Mouse (Mus musculus) forebrain, embryonic 11.5 days (tissue): ENCODE data around the gene Fam217b. TPM values are rescaled to one million over a fixed set of nuclear protein-coding genes. Genes with fewer than 3 reads are reported as not detected.

Source experiments
- ATAC-seq: fragments of 200-750 bp; cut with Nextera tagmentation; replicated peaks from 2 replicates; pipeline ENCODE4 v1.8.0; 2017; ENCODE audit warnings: moderate TSS enrichment; ENCODE audit not compliant: low FRiP score
- DNase-seq: peaks from one replicate; pipeline ENCODE4 v3.0.0-alpha.2; 2017; ENCODE audit warnings: low spot score
- H3K27ac ChIP-seq: fragments of 300-500 bp; sonication (generic); 2 replicates; pipeline ENCODE4 v1.5.1; 2014; ENCODE audit warnings: low read depth, low read length
- H3K27me3 ChIP-seq: fragments of 300-500 bp; sonication (generic); 2 replicates; pipeline ENCODE4 v1.6.1; 2014; ENCODE audit warnings: mild to moderate bottlenecking, low read length, mixed read lengths; ENCODE audit not compliant: control insufficient read depth, insufficient read depth
- H3K36me3 ChIP-seq: fragments of 300-500 bp; sonication (generic); 2 replicates; pipeline ENCODE4 v1.6.1; 2014; ENCODE audit warnings: mild to moderate bottlenecking, low read length, moderate library complexity, mixed read lengths; ENCODE audit not compliant: control insufficient read depth, insufficient read depth
- H3K4me1 ChIP-seq: fragments of 300-500 bp; sonication (generic); replicated peaks from 2 replicates; pipeline ENCODE4 v1.6.1; 2014; ENCODE audit warnings: low read length, mixed read lengths; ENCODE audit not compliant: control insufficient read depth, insufficient read depth
- H3K4me2 ChIP-seq: fragments of 300-500 bp; sonication (generic); 2 replicates; pipeline ENCODE4 v1.6.1; 2014; ENCODE audit warnings: low read depth, mild to moderate bottlenecking, low read length, moderate library complexity, mixed read lengths; ENCODE audit not compliant: severe bottlenecking
- H3K4me3 ChIP-seq: fragments of 300-500 bp; sonication (generic); 2 replicates; pipeline ENCODE4 v1.5.1; 2014; ENCODE audit warnings: low read depth, low read length
- H3K9ac ChIP-seq: fragments of 300-500 bp; sonication (generic); 2 replicates; pipeline ENCODE4 v1.6.1; 2014; ENCODE audit warnings: low read length
- H3K9me3 ChIP-seq: fragments of 300-500 bp; sonication (generic); 2 replicates; pipeline ENCODE4 v1.6.1; 2016; ENCODE audit warnings: low read length, mixed read lengths; ENCODE audit not compliant: control insufficient read depth
- WGBS: fragments of 180-500 bp; shearing (Covaris S2); extraction: QIAGEN DNeasy Blood & Tissue Kit; methylation state at CpG from one replicate; pipeline ENCODE4 v1.1.7; 2014; 5-methylcytosine and 5-hydroxymethylcytosine counted together
- polyA plus RNA-seq: library from polyadenylated mRNA; unstranded; fragments of >200 nt; fragmentation: Nextera tagmentation; extraction: Ambion mirVana; gene quantifications from 2 replicates; pipeline ENCODE4 v1.2.1, GENCODE M21; 2014

Gene Fam217b
- polyA plus RNA-seq, 1 experiment from 2014 or later, result 2.0 TPM

DNA sequence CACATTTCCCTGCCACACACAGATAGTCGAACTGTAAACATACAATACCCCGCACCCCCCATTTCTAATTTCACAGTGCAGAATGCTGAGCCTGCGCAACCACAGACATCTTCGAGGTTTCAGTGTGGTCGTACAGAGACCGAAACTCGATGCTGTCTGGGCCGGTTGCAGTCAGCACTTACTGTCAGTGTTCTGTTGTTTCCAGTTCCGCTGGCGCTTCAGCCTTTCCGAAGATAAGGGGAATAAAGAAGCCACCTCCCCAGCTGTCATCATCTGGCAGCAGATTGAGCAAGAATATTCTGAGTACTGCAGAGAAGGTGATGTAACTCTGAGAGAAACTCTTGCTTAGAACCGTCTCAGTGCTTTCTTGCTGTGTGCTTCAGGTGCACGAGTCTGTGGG is 2.1 kb downstream of the Fam217b start:
- Histone ChIP-seq H3K9ac (no peak overlapping the region), H3K4me1 (peaks cover 5% of the 10 kb centered on the region; the same call in 1 of the 2 replicates), H3K4me2 (no peak overlapping the region), H3K4me3 (no peak overlapping the region), H3K27me3 (peaks cover 14% of the 10 kb centered on the region), H3K27ac (no peak overlapping the region), H3K36me3 (no peaks in the 10 kb centered on the region), H3K9me3 (no peaks in the 10 kb centered on the region)
- 78% methylated on average over 13 of the region's 13 CpGs for WGBS
- no peak for ATAC-seq
- DNase-seq, result no peak

DNA sequence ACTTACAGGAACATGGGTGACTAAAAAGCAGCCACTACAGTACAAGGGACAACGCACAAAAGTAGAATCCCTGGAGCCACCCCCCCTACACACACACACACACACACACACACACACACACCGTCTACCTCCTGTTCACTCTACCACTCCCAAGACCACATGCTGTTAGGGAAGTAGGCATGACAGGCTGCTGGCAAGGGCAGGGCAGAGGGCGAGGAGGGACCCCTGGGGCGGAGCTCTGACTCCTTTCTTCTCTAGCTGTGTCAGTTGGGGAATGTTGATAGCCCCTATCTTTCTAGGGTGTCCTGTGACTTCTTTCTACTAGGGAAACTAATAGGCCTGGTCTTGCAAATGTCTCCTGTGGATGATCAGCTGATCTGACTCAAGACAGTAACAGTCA is 2.6 kb downstream of the Fam217b start:
- no peak for ATAC-seq
- WGBS, result 73% methylated on average over 4 of the region's 4 CpGs
- Histone ChIP-seq H3K9ac (no peak overlapping the region), H3K27me3 (peaks cover 14% of the 10 kb centered on the region), H3K4me1 (peaks cover 5% of the 10 kb centered on the region; the same call in 1 of the 2 replicates), H3K27ac (no peak overlapping the region), H3K9me3 (no peaks in the 10 kb centered on the region), H3K36me3 (no peaks in the 10 kb centered on the region), H3K4me2 (no peak overlapping the region), H3K4me3 (no peak overlapping the region)
- DNase-seq, result no peak

DNA sequence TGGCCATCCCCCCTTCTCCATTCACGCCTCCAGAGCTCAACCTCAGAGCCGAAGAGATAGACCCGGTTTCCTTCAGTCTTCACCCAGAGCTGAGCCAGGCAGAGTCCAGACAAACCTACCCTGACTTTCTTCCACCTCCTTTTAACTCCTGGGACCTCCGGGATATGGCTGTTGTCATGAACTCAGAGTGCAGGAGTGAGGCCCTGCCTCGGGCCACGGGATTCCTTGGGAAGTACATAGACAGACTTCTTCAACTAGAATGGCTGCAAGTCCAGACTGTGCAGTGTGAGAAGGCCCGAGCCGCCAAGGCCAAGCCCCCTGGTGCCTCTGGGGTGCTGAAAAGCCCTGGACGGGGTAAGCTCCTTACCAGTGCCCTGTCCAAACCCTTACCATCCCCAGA is 6.3 kb downstream of the Fam217b start:
- Histone ChIP-seq H3K4me2 (no peak overlapping the region), H3K9ac (no peak overlapping the region), H3K4me1 (no peaks in the 10 kb centered on the region), H3K27me3 (no peaks in the 10 kb centered on the region), H3K27ac (no peak overlapping the region), H3K4me3 (no peak overlapping the region), H3K9me3 (no peaks in the 10 kb centered on the region), H3K36me3 (no peaks in the 10 kb centered on the region)
- no peak for DNase-seq
- WGBS, result 87% methylated on average over 9 of the region's 9 CpGs
- ATAC-seq, result no peak

DNA sequence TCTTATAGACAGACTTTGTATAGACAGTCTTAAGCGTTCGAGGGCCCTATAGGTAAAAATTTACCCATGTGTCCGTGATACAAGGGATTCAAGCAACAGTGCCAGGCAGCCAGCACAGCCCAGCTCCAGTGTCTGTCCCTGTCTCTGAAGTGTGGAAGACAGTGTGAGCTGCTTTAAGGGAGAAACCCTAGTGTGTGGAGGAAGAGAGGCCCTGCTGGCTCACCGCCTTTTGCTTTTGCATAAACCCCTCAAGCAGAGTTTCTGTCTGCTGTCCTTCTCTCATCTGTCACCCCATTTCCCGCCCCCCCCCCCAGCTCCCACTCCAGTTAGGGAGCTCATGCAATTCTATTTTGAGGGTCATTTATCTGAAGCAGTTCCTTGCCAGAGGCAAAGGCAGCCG is 7.3 kb downstream of the Fam217b start:
- no peak overlapping the region for H3K9ac ChIP-seq
- DNase-seq, result no peak
- H3K27ac ChIP-seq, result no peak overlapping the region
- H3K4me1 ChIP-seq, result no peaks in the 10 kb centered on the region
- no peaks in the 10 kb centered on the region for H3K27me3 ChIP-seq
- H3K9me3 ChIP-seq, result no peaks in the 10 kb centered on the region
- no peak for ATAC-seq
- H3K4me2 ChIP-seq, result no peak overlapping the region
- 61% methylated on average over 6 of the region's 6 CpGs for WGBS
- no peak overlapping the region for H3K4me3 ChIP-seq
- H3K36me3 ChIP-seq, result no peaks in the 10 kb centered on the region

DNA sequence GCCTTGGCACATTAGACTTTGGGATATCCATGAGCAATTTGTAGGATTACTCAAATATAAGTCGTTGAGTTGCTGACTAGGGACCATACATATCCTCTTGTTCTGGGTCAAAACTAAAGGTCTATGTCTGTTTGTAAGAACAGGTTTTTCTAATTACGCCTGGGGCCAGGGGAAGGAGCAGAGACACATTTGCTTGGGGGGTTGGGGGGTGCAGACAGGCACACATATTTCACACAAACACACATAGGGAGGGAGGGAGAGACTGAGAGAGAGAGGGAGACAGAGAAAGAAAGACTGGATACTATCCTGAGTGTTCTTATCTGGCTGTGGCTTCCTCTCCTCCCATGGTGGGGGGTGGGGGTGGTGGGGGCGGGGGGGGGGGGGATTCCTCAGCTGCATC is 7.9 kb downstream of the Fam217b start:
- Histone ChIP-seq H3K4me2 (no peak overlapping the region), H3K27me3 (no peaks in the 10 kb centered on the region), H3K36me3 (no peaks in the 10 kb centered on the region), H3K27ac (no peak overlapping the region), H3K4me1 (no peaks in the 10 kb centered on the region), H3K4me3 (no peak overlapping the region), H3K9ac (no peak overlapping the region), H3K9me3 (no peaks in the 10 kb centered on the region)
- DNase-seq (no peak), ATAC-seq (no peak)
- 74% methylated on average over 2 of the region's 3 CpGs for WGBS

DNA sequence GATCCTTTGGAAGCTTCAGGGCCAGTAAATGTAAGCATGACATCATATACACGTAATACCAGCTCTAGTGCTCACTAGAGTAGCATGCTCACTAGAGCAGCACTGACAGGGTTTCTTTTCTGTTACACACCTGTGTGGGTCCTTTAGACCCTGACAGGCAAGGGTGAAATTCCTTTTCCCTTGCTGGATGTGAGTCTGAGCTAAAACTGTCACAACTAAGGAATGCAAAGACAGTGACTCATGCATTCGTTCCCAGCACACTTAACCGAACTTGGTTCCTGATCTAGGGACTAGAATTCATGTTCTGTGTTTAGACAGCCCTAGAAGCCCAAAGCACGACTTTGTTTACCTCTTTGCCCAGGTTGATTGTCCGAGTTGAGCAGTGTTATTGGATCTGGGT is 8.9 kb downstream of the Fam217b start:
- H3K27ac ChIP-seq, result no peak overlapping the region
- no peak for ATAC-seq
- 80% methylated on average over 5 of the region's 5 CpGs for WGBS

DNA sequence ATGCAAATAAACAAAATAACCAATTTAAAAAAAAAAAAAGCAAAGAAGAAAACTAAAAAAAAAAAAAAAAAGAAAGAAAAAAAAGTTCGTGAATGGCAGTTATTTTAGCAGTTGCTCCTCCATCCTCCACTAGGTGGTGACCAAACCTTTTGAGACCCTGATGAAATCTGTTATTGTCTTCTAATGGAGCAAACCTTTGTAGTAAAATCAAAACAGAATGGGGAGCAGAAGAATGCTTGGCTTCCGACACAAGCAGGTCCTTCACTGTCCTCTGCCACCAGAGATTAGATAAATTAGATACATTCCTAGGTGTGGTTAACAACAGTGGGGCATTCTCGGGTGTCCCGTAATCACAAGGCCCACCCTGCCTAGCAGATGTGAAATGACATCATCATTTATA is 11.9 kb downstream of the Fam217b start:
- H3K4me2 ChIP-seq, result no peak overlapping the region
- no peaks in the 10 kb centered on the region for H3K36me3 ChIP-seq
- no peak for DNase-seq
- no peaks in the 10 kb centered on the region for H3K4me1 ChIP-seq
- 57% methylated on average over 4 of the region's 4 CpGs for WGBS
- H3K27me3 ChIP-seq, result no peaks in the 10 kb centered on the region
- H3K9ac ChIP-seq, result no peak overlapping the region
- H3K9me3 ChIP-seq, result no peaks in the 10 kb centered on the region
- no peak overlapping the region for H3K27ac ChIP-seq
- ATAC-seq, result no peak
- H3K4me3 ChIP-seq, result no peak overlapping the region

More for the DNA sequence above, 8.9 kb downstream of the Fam217b start:
- no peaks in the 10 kb centered on the region for H3K9me3 ChIP-seq
- no peaks in the 10 kb centered on the region for H3K27me3 ChIP-seq
- no peak for DNase-seq
- H3K4me1 ChIP-seq, result no peaks in the 10 kb centered on the region
- H3K9ac ChIP-seq, result no peak overlapping the region
- no peak overlapping the region for H3K4me3 ChIP-seq
- no peaks in the 10 kb centered on the region for H3K36me3 ChIP-seq
- H3K4me2 ChIP-seq, result no peak overlapping the region

DNA sequence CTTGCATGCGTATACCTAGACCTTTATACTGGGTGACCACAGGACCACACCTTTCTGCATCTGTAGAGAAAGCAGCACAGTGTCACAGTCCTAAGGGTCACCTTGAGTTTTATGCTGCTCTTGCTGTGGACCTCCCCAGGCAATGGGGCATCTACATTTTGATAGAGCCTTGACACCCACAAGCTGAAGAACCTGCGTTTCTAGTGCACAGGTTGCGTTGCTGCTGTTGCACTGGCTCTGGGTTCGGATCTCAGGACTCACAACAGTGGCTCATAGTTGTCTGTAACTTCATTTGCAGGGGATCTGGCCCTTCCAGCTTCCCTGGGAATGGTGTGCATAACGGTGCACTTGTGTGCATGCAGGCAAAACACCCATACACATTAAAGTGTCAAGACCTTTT is 12.9 kb downstream of the Fam217b start:
- Histone ChIP-seq H3K4me3 (no peak overlapping the region), H3K4me2 (no peak overlapping the region), H3K4me1 (no peaks in the 10 kb centered on the region), H3K9ac (no peak overlapping the region), H3K9me3 (no peaks in the 10 kb centered on the region), H3K27me3 (no peaks in the 10 kb centered on the region), H3K27ac (no peak overlapping the region), H3K36me3 (no peaks in the 10 kb centered on the region)
- ATAC-seq (no peak), DNase-seq (no peak)
- WGBS, result 87% methylated on average over 5 of the region's 5 CpGs

DNA sequence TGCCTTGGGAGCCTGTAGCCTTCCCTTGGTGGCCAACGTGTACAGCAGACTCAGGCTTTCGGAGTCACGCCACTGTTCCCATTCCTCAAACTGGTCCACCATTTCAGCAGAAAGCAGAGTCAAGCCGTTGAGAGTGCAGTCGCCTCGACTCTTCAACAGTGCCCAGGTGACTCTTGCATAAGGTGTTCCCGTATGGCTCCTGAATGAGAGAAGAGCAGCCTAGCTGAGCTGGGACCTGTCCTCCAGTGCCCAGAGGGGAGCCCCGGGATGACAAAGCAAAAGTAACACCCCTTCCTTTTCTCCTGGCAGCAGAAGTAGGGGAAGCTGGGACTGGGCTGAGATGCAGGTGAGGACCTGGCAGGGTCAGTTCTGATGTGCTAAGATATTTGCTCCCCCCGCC is 13.9 kb downstream of the Fam217b start:
- Histone ChIP-seq H3K27me3 (no peaks in the 10 kb centered on the region), H3K9me3 (no peaks in the 10 kb centered on the region)
- no peak for ATAC-seq

More for the DNA sequence above, 13.9 kb downstream of the Fam217b start:
- no peak overlapping the region for H3K9ac ChIP-seq
- H3K36me3 ChIP-seq, result no peaks in the 10 kb centered on the region
- no peak overlapping the region for H3K4me3 ChIP-seq
- no peak overlapping the region for H3K4me2 ChIP-seq
- no peaks in the 10 kb centered on the region for H3K4me1 ChIP-seq
- no peak overlapping the region for H3K27ac ChIP-seq
- no peak for DNase-seq
- WGBS, result 81% methylated on average over 9 of the region's 9 CpGs
